ENCODE assay signal across 11 mouse cellular contexts in genomic region chr17:4734412-4734881, GRCm38 (mm10).
DNase-seq lines count a peak whose midpoint lies in the region; TF ChIP-seq lines count a peak whose summit lies in the region.
"Had no signal": no experiment of that assay in that cellular context is flagged by ENCODE, and none has a peak within 500 bp of the region (broad histone marks: within the 10 kb centered on the region; RNA-seq: fewer than 3 reads in every experiment).

No protein-coding gene starts in this region.

- H3K27me3 ChIP-seq in heart, adult 2 months (ENCODE audit: control insufficient read depth, insufficient read depth, low read length), result no peaks in the 10 kb centered on the region
- no peaks in the 10 kb centered on the region for H3K27me3 ChIP-seq in heart, embryonic 10.5 days (ENCODE audit: insufficient read depth, poor library complexity, severe bottlenecking)
- H3K27me3 ChIP-seq: heart, embryonic 15.5 days; Patski had no signal

- no peak overlapping the region for H3K27ac ChIP-seq in heart, adult 2 months
- no peak overlapping the region for H3K27ac ChIP-seq in heart, embryonic 10.5 days

- 46% methylated on average over 5 of the region's 5 CpGs for WGBS in heart, adult 2 months
- 48% methylated on average over 5 of the region's 5 CpGs for WGBS in heart, embryonic 10.5 days

- peak; percentile 23 to 37 for DNase-seq in heart, adult 2 months
- no peak for DNase-seq in heart, embryonic 10.5 days (ENCODE audit: low spot score)
- peak; percentile 10 for DNase-seq in brain, embryonic 14.5 days (ENCODE audit: low read depth)
- peak; percentile 66 to 67 for DNase-seq in heart, postnatal 10 days
- DNase-seq in kidney, postnatal 10 days, result peak; percentile 69
- no peak for DNase-seq in thymus, postnatal 14 days
- DNase-seq in left cerebral cortex, postnatal 25 days (ENCODE audit: low spot score in 2 of 2), result no peak
- no peak for DNase-seq in B cell, adult 2 months
- DNase-seq: cerebellum, adult 11 months had no signal

- H3K9ac ChIP-seq in heart, adult 2 months (ENCODE audit: low read depth, low read length), result no peak overlapping the region
- H3K9ac ChIP-seq: heart, embryonic 15.5 days had no signal

- no peak for TF ChIP-seq POLR2A in heart, adult 2 months (IDR thresholded peaks at IDR 0.05; ENCODE audit: insufficient read depth, low read depth, low read length)
- no peak for TF ChIP-seq POLR2A in brain, embryonic 14.5 days (IDR thresholded peaks at IDR 0.05; ENCODE audit: borderline replicate concordance, extremely low read depth, insufficient read depth, insufficient read length, poor library complexity, severe bottlenecking)

- no peaks in the 10 kb centered on the region for H3K9me3 ChIP-seq in heart, embryonic 10.5 days
- H3K9me3 ChIP-seq: heart, embryonic 15.5 days had no signal

- H3K36me3 ChIP-seq in heart, adult 2 months (ENCODE audit: control insufficient read depth, insufficient read depth, low read length), result no peaks in the 10 kb centered on the region
- H3K36me3 ChIP-seq in heart, embryonic 10.5 days, result no peaks in the 10 kb centered on the region
- H3K36me3 ChIP-seq: heart, embryonic 15.5 days had no signal

- H3K4me3 ChIP-seq in heart, adult 2 months, result no peak overlapping the region
- H3K4me3 ChIP-seq in heart, embryonic 10.5 days, result no peak overlapping the region
- H3K4me3 ChIP-seq: heart, embryonic 15.5 days had no signal

- TF ChIP-seq CTCF in heart, adult 2 months (IDR thresholded peaks at IDR 0.05), result no peak
- TF ChIP-seq CTCF in brain, embryonic 14.5 days (IDR thresholded peaks at IDR 0.05; ENCODE audit: borderline replicate concordance, extremely low read depth, insufficient read depth, insufficient read length), result no peak

- intact Hi-C loops in heart, adult 2 months (cut with DNase I), result no loop called here
- intact Hi-C loops in heart, postnatal 10 days (cut with DNase I), result no loop called here
- intact Hi-C loops in left cerebral cortex, postnatal 25 days (cut with DNase I), result no loop called here

- H3K4me1 ChIP-seq in heart, adult 2 months (ENCODE audit: control insufficient read depth, insufficient read depth, low read length), result no peaks in the 10 kb centered on the region; the same call in none of the 2 replicates
- H3K4me1 ChIP-seq in heart, embryonic 10.5 days, result 0 out of 2 replicates have a peak, but pooled peaks cover 3% of the 10 kb centered on the region

- H3K79me2 ChIP-seq in heart, adult 2 months (replicated peaks; ENCODE audit: control insufficient read depth, insufficient read depth, low read length), result no peaks in the 10 kb centered on the region

- no peak for TF ChIP-seq EP300 in heart, adult 2 months (IDR thresholded peaks at IDR 0.05; ENCODE audit: insufficient read depth, low read depth, low read length)

Comparison
In these comparisons a context has a peak if more than half of its experiments do, and no peak if none do; other contexts are left out.
1. DNase-seq: peak in heart, adult 2 months (2 of 2), brain, embryonic 14.5 days (single experiment), heart, postnatal 10 days (2 of 2) and kidney, postnatal 10 days (single experiment); none in heart, embryonic 10.5 days (single experiment), thymus, postnatal 14 days (single experiment), left cerebral cortex, postnatal 25 days (0 of 2) and B cell, adult 2 months (0 of 2).